Mouse (Mus musculus) layer of hippocampus, adult 8-10 months (tissue): Measurements from ENCODE around the gene Gmppa. TPM values are rescaled to one million over a fixed set of nuclear protein-coding genes. Genes with fewer than 3 reads are reported as not detected.

ENCODE experiments used
- DNase-seq, 2 experiments: peaks; one replicate each; pipeline ENCODE4 v3.0.0; 2022; ENCODE audit warnings: low spot score in 2 of 2
- total RNA-seq, 4 experiments: library from RNA; stranded (reverse); gene quantifications; 2 replicates each; pipeline ENCODE4 v1.2.4; 2022

The Gmppa gene
- total RNA-seq, 4 experiments from 2014 or later = 58.3 to 77.2 (median 72.7) TPM

GRCm38 (mm10) chr1:75480735-75481134 lies 45.0 kb downstream of the Gmppa start:
- no peak for DNase-seq

- no peak for DNase-seq
Observed at GRCm38 (mm10) chr1:75486561-75486960, 50.8 kb downstream of the Gmppa start.

- no peak for DNase-seq
Observed at GRCm38 (mm10) chr1:75487040-75487404, 51.3 kb downstream of the Gmppa start.

GRCm38 (mm10) chr1:75487405-75488161 lies 51.9 kb downstream of the Gmppa start:
- peak in 1 of 2 experiments; percentile 52 for DNase-seq

GRCm38 (mm10) chr1:75490785-75491551 lies 55.2 kb downstream of the Gmppa start:
- no peak for DNase-seq

GRCm38 (mm10) chr1:75492579-75493170 lies 56.9 kb downstream of the Gmppa start:
- no peak for DNase-seq

Other genes with a start within 250 kb of the Gmppa start
- 10 to 100 TPM; 25.5 to 38.5 (median 31.3) TPM for gene Ankzf1, start 243.8 kb upstream of the Gmppa start, total RNA-seq
- gene Atg9a, start 243.7 kb upstream of the Gmppa start, total RNA-seq = 100 to 1,000 TPM in 2 of 4 experiments, 10 to 100 TPM in 2; 97.6 to 119 (median 105) TPM
- 10 to 100 TPM; 14.1 to 22.4 (median 18.5) TPM for gene Glb1l, start 225.1 kb upstream of the Gmppa start, total RNA-seq
- 10 to 100 TPM; 78.7 to 88.5 (median 84.5) TPM for gene Stk16, start 225.1 kb upstream of the Gmppa start, total RNA-seq
- 100 to 1,000 TPM; 488 to 539 (median 494) TPM for gene Tuba4a, start 216.1 kb upstream of the Gmppa start, total RNA-seq
- not detected for gene A630095N17Rik, start 203.8 kb upstream of the Gmppa start, total RNA-seq
- 100 to 1,000 TPM in 1 of 4 experiments, 10 to 100 TPM in 3; 83.1 to 108 (median 93.1) TPM for gene Dnajb2, start 199.5 kb upstream of the Gmppa start, total RNA-seq
- 100 to 1,000 TPM; 360 to 457 (median 395) TPM for gene Ptprn, start 171.4 kb upstream of the Gmppa start, total RNA-seq
- gene Resp18, start 157.5 kb upstream of the Gmppa start, total RNA-seq = 100 to 1,000 TPM; 102 to 169 (median 125) TPM
- 10 to 100 TPM; 41.2 to 49.8 (median 45.4) TPM for gene Dnpep, start 117.9 kb upstream of the Gmppa start, total RNA-seq
- 1 to 10 TPM in 3 of 4 experiments, under 1 TPM in 1; 0.60 to 1.9 (median 1.5) TPM for gene Des, start 75.6 kb upstream of the Gmppa start, total RNA-seq
- gene Speg, start 60.6 kb upstream of the Gmppa start, total RNA-seq = 100 to 1,000 TPM; 168 to 185 (median 182) TPM
- gene Asic4, start 14.5 kb downstream of the Gmppa start, total RNA-seq = 1 to 10 TPM; 5.8 to 6.6 (median 6.0) TPM
- gene Chpf, start 43.4 kb downstream of the Gmppa start, total RNA-seq = 10 to 100 TPM; 71.4 to 79.7 (median 77.2) TPM
- 10 to 100 TPM; 49.1 to 64.8 (median 55.6) TPM for gene Tmem198, start 43.6 kb downstream of the Gmppa start, total RNA-seq
- gene Obsl1, start 70.5 kb downstream of the Gmppa start, total RNA-seq = 10 to 100 TPM; 20.8 to 25.7 (median 23.1) TPM
- gene Inha, start 71.1 kb downstream of the Gmppa start, total RNA-seq = 10 to 100 TPM; 13.0 to 19.2 (median 16.8) TPM
- gene Stk11ip, start 85.6 kb downstream of the Gmppa start, total RNA-seq = 10 to 100 TPM; 26.8 to 36.5 (median 30.1) TPM
- gene Slc4a3, start 110.3 kb downstream of the Gmppa start, total RNA-seq = 100 to 1,000 TPM; 110 to 153 (median 129) TPM